In the genomic region with DNA sequence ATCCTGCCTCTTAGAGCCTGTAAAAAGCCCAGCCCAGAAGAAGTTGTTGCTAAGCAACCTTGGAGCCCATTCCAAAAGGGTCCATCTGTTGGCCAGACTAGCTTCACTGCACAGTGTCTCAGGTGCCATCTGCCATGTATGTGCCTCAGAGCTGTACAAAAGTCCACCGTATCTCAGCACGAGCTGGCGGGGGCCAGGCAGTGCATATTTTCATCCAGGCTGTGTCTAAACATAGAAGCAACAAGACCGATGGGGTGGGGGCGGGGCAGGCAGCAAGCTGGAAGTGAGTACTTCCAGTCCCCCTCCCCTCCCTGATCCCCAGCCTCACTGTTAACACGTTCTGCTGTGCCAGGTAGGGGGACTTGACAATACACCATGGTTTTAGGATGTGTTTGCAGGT, we compare ENCODE assay signal across 7 mouse cellular contexts.
DNase-seq lines count a peak whose midpoint lies in the region; ATAC-seq and TF ChIP-seq lines count a peak whose summit lies in the region.

No protein-coding gene starts in this region.

- no peaks in the 10 kb centered on the region for H3K9me3 ChIP-seq in hindbrain, postnatal 0 days (ENCODE audit: low read length)

- intact Hi-C loops in left cerebral cortex, postnatal 14 days (cut with DNase I): loop anchor here (5.0 kb wide), 1 partner anchor 122 kb away; a partner anchor contains a TSS

- ATAC-seq in hindbrain, postnatal 0 days: peak; percentile 93
- ATAC-seq in erythroblast, adult 5-6 weeks (replicated peaks; ENCODE audit: low FRiP score, poor library complexity, severe bottlenecking): no peak

- H3K4me3 ChIP-seq in hindbrain, postnatal 0 days (ENCODE audit: low read length): no peak overlapping the region

- H3K27ac ChIP-seq in hindbrain, postnatal 0 days: peak overlapping the region; percentile 38

- H3K4me2 ChIP-seq in hindbrain, postnatal 0 days (ENCODE audit: low read depth, low read length): no peak overlapping the region

- TF ChIP-seq CTCF in hindbrain, postnatal 0 days (IDR thresholded peaks at IDR 0.05; ENCODE audit: low read depth): peak; percentile 26

- DNase-seq in brain, adult 2 months (ENCODE audit: low read depth, low spot score): peak; percentile 99
- DNase-seq in cerebellum, adult 8-10 months: peak; percentile 94
- peak; percentile 54 for DNase-seq in gastrocnemius, postnatal 25 days
- peak; percentile 90 for DNase-seq in hindbrain, postnatal 0 days (ENCODE audit: low spot score)
- peak; percentile 74 to 92 for DNase-seq in left cerebral cortex, postnatal 14 days (ENCODE audit: low spot score in 2 of 2)
- peak; percentile 73 for DNase-seq in retina, postnatal 1 day

- peaks cover 4% of the 10 kb centered on the region; the same call in 1 of the 2 replicates for H3K4me1 ChIP-seq in hindbrain, postnatal 0 days (ENCODE audit: insufficient read depth, low read length)

- no peak overlapping the region for H3K9ac ChIP-seq in hindbrain, postnatal 0 days (replicated peaks; ENCODE audit: low read length)

- WGBS in hindbrain, postnatal 0 days: 22% methylated on average over 6 of the region's 6 CpGs

- no peaks in the 10 kb centered on the region for H3K27me3 ChIP-seq in hindbrain, postnatal 0 days (ENCODE audit: insufficient read depth, low read length)

- no peaks in the 10 kb centered on the region for H3K36me3 ChIP-seq in hindbrain, postnatal 0 days (ENCODE audit: insufficient read depth, low read length)
